Mouse (Mus musculus): ENCODE results near the gene Plk1.
A peak's percentile ranks its signal among the peaks of the same experiment; 100 is the strongest.

Plk1 gene

DNA sequence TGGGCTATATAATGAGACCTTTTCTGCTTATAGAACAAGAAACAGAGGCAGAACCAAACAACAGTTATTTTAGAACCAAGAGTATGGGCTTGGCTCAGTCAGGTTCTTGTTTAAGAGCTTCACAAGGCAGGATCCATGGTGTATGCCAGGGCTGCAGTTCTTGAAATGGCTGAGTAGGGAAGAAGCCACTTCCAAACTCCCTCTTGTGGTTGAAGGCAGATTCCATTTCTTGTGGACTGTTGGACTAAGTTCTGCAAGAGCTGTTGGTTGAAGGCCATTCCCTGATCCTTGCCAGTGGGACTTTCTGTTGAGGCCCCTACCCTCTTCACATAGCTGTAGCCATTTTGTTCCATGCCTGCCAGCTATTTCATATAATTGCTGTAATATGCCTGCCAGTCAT, 34.7 kb downstream of the Plk1 start:
- DNase-seq (ENCODE audit: low read depth, low spot score), result no peak

DNA sequence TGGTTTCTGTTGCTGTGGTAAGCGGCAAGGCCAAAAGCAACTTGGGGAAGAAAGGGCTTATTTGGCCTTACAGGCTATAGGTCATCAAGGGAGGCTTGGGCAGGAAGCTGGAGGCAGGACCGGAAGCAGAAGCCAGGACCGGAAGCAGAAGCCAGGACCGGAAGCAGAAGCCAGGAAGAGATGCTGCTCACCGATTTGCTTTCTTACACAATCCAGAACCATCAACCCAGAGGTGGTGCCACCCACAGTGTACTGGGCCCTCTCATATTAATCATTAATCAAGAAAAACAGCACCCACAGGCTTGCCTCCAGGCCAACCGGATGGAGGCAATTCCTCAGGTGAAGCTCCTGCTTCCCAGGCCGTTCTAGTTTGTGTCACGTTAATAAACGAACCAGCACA, 37.5 kb downstream of the Plk1 start:
- no peak for DNase-seq (ENCODE audit: low read depth, low spot score)

DNA sequence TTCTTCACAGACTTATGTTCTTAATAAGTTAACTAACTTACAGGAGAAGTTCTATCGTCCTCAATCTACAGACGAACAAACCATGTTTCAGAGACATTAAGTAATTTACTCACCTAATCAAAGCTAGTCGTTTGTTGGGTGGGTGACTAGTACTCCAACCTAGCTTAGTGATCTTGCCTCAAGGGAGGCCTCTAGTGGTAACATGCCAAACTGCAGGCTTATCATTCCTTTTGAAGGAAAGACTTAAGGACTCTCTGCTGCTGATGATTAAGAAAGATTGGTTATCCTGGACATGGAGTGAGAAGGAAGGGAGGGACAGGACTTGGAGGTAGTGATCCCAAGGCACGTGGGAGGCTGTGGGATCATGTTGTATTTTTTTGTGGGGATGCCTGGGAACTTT, 38.1 kb downstream of the Plk1 start:
- peak; percentile 75 for DNase-seq (ENCODE audit: low read depth, low spot score)

DNA sequence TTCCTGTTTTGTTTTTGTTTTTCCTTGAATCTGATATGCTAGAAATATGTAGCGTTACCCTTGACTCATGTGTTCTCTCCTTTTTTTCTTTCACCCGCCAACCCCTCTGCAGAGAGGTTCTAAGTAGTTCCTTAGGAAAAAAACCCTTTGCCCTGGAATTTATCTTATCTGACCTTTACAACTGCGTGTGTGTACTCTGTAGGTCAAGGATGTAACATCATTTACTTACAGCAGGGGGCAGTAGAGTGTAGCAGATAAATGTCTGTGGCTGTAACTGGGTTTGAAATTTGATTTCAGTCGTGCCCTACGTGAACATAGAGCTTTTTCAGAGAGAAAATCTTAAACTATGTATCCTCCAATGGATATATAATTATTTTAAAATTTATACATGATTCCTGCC, 40.1 kb downstream of the Plk1 start:
- DNase-seq (ENCODE audit: low read depth, low spot score), result peak; percentile 63

DNA sequence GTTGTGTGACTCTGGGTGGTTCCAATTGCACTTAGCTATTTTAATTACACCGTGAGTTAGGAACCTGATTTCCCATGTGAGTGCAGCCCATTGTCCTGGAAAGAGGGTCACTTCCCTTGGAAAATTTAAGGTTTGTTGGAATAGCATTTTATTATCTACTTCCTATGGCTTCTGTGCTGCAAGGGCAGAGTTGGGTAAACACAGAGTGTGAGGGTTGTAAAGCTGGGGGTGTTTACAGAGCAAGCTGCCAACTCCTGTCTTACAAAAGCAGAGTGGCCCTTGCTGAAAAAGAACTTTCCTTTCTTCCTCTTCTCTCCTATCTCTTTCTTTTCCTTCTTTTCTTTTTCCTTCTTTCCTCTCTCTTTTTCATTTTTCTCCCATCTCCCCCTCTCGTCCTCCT, 44.7 kb downstream of the Plk1 start:
- no peak for DNase-seq (ENCODE audit: low read depth, low spot score)

- DNase-seq (ENCODE audit: low read depth, low spot score), result no peak
These were observed 46.9 kb downstream of the Plk1 start for GRCm38 (mm10) chr7:122206121-122206520.

DNA sequence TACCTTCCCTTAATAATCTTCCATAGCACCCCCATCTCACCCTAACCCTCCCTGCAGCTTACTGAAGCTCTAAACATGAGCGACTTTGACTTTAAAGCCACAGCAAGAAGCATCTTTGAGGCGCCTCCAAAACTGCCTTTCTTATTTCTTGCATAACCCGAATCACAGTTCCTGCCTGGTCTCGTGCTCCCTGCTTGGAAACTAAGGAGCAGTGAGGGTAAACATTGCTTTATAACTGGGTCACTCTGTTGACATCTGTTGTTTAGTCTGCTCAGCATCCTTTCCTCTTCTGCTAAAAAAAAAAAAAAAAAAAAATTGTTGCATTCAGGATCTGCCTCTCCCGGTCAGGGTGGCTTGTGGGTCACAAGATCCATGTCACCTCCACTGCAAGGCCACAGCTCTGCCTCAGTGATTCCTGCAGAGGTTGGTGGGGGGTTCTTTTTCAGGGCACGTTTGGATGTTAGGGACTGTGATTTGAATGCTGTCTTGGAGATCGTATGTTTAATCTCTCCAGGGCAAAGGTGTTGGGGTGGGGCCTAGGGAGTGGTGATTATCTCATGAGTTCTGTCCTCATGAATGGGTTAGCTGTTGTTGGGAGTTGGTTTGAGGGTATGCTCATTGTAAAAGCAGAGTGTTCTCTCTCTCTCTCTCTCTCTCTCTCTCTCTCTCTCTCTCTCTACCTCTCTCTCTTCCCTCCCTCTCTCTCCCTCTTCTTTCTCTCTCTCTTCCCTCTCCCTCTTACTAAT, 49.2 kb downstream of the Plk1 start:
- peak; percentile 27 for DNase-seq (ENCODE audit: low read depth, low spot score)

GRCm38 (mm10) chr7:122219315-122219801, 60.1 kb downstream of the Plk1 start, which contains the start of gene Chp2:
Gene Chp2 (plus strand): TSS chr7:122219496.
- DNase-seq (ENCODE audit: low read depth, low spot score), result peak; percentile 10
